Mouse (Mus musculus): ENCODE data around the gene Hoxa5. TPM values are rescaled to one million over a fixed set of nuclear protein-coding genes. Genes with fewer than 3 reads are reported as not detected.

Gene Hoxa5
- polyA plus RNA-seq (2015; fragmentation: Illumina TruSeq; extraction: RNeasy Lipid Tissue Mini Kit (QIAGEN cat#74804); ENCODE audit: low read depth, low replicate concordance), result not detected

DNA sequence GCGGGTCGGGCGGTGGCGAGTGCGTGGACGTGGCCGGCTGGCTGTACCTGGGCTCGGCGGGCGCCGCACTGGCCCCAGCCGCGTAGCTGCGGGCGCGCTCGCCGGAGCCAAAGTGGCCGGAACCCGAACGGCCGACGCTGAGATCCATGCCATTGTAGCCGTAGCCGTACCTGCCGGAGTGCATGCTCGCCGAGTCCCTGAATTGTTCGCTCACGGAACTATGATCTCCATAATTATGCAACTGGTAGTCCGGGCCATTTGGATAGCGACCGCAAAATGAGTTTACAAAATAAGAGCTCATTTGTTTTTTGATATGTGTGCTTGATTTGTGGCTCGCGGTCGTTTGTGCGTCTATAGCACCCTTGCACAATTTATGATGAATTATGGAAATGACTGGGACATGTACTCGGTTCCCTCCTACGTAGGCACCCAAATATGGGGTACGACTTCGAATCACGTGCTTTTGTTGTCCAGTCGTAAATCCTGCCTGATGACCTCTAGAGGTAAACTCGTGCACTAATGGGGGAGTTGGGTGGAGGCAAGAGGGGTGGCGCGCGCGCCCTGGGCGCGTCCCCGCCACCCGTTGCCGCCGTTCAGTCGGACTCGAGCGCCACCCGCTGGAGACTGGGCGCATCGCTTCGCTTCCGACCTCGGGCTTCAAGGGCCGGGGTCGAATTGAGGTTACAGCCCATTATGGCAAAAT, at the start of gene Hoxa5:
Gene Hoxa5 (minus strand): TSS at position 538 of the 703 bp plus-strand sequence.

DNA sequence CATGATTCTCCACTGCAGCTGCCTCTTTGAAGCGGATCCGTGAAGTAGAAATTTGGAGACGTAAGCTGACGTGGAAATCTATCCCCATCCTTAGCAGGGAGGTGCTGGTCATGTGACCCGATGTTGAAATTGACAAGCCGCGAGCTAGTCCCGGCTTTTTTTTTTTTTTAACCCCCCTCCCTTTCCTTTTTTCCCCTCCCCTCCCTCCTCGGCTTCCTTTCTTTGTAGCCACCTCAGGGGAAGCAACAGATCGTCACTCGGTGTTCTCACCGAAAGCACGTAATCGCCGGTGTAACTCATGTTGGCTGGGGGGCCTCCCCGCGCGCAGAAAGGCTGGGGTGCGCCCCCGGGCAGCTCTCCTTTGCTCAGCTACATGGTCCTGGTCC, 41.4 kb upstream of the Hoxa5 start, which contains the start of gene Hoxa11:
Gene Hoxa11 (minus strand): TSS at position 54 of the 386 bp plus-strand sequence.

DNA sequence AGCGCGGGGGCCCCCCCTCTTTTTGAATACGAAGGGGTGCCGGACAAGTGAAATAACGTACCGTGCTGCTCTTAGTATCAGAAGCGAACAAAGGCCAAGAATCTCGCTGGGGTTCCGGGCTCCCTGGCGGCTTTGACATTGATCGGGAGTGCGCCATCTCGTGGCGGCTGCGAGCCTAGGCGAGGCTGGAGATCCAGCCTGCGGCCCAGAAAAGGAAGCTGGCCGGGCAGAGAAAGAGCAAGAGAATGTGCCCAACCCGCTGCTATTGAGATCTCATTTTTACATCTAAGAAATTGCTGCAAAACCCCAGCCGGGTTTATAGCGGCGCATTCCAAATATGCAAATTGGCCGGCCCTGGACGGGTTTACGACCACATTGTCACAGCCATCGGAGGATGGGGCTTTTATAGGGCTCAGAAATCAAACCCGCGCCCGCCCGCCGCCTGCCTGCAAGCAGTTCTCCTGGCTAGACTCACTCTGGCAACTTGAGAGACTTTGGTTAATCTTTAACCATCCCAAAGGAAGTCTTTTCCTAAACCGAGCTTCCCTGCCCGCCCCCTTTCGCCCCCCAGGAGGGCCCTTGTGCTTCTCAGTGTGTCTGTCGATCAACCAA, 36.1 kb upstream of the Hoxa5 start, which contains the start of gene Hoxa10:
Gene Hoxa10 (minus strand): TSS at position 466 of the 612 bp plus-strand sequence.

DNA sequence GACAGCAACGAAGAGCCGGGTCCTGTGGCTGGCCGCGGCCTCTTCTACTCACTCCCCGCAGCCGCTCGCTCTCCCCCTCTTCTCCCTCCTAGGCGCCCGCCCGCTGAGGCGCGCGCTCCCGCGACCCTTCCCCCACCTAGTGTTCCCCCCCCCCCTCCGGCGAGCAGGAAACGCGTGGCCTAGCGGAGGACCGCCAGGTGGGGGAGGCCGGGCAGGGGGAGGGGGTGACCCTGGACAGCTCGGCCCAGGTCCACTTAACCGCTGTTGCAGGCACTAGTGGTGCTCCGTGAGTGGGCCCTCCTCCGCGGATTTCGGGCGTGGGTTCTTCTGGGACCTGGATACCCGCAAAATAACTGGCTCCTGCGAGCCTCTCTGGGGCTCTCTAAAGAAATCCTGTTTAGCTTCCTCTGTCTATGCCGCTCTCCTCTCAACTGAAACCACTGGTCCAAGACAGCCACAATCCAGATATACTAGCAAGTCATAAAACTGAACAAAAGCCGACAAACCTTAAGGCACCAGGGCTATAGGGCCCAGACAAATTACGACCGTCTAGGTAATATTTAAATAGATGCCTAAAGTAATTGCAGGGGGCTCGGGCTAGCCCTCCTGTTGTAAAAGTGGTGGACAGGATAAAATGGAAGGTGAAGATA, 26.3 kb upstream of the Hoxa5 start, which contains the start of gene Hoxa9:
Gene Hoxa9 (minus strand): TSS at position 574 of the 650 bp plus-strand sequence.

DNA sequence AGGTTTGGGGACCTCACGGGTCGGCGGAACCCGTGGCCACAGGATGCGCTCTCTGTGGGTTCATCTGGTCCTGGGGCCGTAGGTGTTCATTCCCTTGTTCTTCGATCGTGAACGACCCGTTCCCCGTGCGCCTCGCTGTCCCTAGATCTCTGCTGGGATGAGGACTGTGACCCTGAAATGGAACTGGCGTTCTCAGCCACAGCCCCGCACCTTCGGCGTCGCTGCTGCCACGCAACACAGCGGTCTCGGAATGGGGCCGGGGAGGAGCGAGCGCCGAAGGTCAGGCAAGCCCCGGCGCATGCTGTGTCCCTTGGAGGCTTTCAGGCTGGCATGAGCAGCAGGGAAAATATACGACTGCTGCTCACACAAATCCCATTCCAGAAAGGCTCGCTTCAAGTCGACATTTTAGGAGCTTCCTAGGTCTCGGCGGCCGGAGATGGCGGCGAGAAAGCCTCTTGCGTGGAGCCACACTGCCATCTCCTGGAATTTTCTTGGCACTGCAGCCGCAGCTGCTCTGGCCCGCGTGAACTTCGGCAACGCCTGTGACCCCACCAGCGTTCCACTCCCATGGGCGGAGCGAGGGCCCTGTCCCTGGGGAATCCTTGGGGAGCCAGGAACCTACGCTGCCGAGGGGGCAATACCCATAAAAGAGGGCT, 17.1 kb upstream of the Hoxa5 start, which contains the start of gene Hoxa7:
Gene Hoxa7 (minus strand): TSS at position 518 of the 656 bp plus-strand sequence.

DNA sequence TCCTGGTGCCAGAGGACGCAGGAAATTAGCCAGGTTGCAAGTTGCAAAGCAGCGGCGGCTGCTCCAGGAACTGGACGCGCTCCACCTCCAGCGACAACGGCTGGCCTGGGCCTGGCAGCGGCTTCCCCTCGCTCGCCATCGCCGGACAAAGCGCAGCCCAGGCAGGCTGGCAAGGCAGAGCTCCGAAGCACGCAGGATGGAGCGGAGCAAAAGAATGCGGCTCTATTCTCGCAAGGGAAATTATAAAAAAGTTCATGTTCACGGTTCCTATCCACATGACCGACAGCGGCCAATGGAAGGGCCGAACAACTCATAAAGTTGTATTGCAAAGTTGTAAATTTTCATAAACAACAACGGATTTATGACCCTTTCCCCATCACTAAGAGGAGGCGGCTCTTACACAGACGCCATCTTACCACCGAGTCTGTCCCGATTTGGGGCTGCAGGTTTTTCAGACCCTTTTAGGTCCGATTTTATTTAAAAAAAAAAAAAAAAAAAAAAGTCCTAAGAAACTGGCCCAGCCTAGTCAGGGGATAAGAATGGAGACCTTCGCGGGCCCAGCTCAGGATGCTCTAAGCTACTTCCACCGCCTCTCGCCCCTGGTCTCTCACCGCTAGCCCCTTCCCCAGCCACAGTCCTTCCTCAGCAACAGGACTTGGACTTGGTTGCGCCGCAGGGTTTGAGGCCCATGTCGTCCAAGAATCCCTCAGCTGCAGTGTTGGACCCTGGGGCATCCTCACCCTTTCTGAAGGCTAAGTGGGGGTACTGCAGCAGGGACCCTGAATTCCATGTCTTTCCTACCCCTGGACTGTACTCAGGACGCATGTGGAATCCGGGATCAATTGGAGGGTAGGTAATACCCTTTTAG, 9.0 kb upstream of the Hoxa5 start, which contains the start of the genes Hoxa3 and Gm28308:
Gene Hoxa3 (minus strand): TSS at position 218 of the 868 bp plus-strand sequence.
Gene Gm28308 (minus strand): TSS at position 221 of the 868 bp plus-strand sequence.

DNA sequence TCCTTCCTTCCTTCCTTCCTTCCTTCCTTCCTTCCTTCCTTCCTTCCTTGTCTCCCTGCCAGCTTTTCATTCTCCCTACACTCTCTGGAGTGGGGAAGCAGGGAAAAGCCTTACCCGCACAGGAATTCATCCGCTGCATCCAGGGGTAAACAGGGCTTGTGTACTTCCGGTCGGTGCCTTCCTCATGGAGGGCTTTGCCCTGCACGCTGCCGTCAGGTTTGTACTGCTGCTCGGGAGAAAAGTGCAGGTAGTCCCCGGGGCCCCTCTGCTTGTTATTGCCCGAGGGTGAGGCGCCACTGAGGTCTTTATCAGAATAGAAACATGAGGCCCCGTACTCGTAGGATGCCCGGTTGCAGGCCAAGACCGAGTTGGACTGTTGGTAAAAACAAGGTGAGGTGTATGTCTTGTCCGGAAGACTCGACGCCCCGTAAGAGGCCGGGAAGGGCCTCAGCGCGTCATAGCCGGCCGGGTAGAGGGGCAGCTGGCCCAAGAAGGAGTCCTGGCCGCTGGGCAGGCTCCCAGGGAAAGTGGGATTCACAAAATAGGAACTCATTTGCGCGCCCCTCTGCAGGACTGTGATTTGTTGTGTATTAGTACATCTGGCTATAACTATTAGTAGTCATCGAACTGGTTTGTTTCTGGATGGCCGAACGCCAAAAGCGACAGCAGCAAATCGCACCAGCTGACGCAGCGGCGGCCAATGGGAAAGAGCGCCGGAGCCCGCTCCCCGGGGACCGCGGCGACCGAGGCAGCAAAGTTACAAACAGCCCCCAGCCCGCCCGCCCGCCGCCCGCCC, 3.9 kb upstream of the Hoxa5 start, which contains the start of gene Hoxa6:
Gene Hoxa6 (minus strand): TSS at position 651 of the 796 bp plus-strand sequence.

DNA sequence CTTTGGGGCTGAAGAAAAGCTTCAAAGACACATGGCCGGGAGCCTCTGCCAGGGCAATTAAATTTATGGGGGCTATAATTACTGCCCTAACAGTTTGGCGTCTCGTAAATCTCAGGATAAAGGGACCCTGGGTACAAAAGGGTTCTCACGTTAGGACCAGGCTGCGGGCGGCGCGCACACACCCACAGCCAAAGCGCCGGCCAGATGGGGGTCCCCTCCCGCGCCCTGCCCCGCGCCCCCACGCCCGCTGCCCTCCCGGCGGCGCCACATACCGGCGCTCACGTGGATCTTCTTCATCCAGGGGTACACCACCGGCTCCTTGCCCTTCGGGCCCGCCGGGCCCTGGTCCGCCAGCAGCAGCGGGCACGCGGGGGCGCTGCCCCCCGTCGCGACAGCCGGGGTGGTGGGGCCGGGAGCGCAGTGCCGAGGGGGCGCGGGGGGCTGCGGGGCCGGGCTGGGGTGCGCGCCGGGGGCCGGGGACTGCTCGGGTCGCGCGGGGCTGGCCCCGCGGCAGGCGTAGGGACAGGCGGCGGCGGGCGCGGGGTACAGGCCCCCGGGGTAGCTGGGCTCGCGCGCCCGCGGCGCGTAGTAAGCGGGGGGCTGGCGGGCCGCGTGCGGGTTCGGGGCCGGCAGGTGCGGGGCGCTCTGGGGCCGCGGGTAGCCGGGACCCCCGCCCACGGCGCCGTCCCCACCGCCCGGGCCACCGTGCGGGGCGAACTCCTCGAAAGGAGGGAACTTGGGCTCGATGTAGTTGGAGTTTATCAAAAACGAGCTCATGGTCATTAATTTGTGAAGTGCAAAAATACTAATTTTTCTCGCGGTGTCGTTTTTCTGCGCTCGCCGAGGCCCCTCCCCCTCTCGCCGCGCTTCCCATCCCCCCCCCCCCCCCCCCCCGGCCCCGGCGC, 13.2 kb downstream of the Hoxa5 start, which contains the start of gene Hoxa4:
Gene Hoxa4 (minus strand): TSS at position 848 of the 905 bp plus-strand sequence.

DNA sequence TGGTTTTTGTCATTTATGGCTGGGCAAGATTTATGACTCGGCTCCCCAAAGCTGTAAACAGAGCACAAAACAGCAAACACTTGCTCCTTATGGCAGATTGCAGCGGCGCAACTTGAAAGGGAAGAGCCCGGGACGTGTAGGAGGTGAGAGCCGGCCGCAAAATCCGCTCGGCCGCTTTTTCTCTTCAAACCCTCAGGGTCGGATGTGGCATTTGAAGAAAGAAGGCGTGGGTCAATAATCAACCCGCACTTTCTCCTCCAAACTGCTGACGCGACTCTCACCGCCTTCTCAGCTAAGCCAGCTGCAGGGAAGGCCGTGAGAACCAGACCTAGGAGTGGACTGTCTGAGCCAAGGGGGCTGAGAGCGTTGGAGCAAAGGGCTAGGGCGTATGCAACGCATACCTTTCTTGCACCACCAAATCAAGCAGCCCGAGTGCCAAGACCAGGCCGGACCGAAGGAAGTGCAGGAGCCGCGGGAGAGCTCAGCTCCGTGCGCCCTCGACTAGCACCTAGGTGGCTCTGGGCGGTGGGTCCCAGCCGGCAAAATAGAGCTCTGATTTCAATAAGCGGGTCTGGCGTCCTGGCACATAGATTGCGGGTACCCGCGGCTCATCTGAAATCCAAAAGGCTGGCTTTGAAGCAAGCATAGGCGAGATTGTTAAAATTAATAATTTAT, 27.2 kb downstream of the Hoxa5 start, which contains the start of gene 5730596B20Rik:
Gene 5730596B20Rik (plus strand): TSS at position 438 of the 675 bp plus-strand sequence.

DNA sequence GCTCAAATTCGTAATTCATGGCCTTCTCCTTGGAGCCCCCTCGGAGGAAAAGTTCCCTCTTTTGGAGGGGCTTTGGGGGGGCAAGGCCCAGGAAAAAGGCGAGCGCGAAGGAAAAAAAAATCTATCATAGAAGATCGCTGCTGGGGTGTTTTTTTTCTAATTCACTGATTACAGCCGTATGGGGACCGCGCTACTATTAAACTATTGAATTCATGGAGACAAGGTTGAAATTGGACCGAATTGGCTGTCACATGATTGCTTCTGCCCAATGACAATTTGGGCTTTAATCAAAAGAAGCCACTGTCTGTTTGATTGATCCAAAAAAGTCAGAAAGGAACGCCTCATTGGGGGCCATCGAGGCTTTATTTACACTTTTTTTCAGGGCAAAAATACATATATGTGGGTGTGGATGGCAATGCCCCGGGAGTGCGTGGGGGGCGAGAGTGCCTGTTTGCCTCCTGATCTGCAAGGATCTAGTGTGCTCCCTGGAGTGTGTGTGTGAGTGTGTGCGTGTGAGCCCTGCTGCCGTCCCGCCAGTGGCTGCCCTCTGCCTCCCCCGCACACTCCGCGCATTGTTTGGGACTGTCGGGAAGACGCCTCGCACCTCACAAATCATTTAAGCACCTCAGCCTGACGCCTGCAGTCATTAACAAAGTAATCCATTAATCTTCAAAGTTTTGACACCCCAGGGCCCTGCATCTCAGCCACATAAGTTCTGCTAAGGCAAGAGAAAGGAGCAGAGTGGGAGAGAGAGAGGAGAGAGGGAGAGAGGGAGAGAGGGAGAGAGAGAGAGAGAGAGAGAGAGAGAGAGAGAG, 39.6 kb downstream of the Hoxa5 start, which contains the start of gene Hoxa2:
Gene Hoxa2 (minus strand): TSS at position 206 of the 815 bp plus-strand sequence.

DNA sequence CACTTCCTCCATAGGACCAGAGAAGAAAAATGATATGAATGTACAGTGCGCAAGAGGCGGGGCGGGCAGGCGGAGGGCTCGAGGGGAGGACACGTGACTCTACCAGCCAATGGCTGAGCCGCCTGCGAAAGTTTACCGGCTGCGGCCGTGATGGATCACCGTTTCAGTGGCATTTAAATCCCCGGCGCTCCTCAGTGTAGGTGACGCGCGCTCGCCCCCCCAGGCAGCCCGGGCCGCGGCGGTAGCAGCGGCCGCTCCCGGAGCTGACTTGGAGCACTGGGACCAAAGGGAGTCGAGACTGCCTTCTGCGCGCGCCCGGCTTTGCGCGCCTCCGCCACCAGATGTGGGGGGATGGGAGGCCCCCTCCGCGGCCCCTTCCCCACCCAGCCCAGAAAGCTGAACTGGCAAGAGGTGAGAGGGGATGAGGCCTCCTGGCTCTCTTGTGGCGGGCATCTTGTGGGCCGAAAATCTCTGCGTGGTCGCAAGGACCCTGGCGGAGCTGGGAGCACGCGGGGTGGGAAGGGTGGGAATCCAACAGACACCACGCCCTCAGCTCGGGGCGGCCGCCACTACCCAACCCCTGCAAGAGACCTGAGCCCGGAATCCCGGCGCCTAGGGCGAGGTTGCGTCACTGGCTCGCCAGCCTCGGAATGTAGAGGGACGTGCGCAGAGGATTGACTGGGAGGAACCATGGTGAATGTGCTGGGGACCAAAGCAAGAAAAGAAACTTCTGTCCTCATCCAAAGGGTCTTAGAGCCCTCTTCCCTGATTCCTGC, 45.9 kb downstream of the Hoxa5 start, which contains the start of gene Hoxa1:
Gene Hoxa1 (minus strand): TSS at position 42 of the 776 bp plus-strand sequence.

Other genes starting within 250 kb of the Hoxa5 start
- gene Skap2, start 192.0 kb downstream of the Hoxa5 start, polyA plus RNA-seq (2015; fragmentation: Illumina TruSeq; extraction: RNeasy Lipid Tissue Mini Kit (QIAGEN cat#74804); ENCODE audit: low read depth, low replicate concordance), result 14.4 TPM
- gene Hoxa1, start 46.3 kb downstream of the Hoxa5 start, polyA plus RNA-seq (2015; fragmentation: Illumina TruSeq; extraction: RNeasy Lipid Tissue Mini Kit (QIAGEN cat#74804); ENCODE audit: low read depth, low replicate concordance), result not detected
- not detected for gene Hoxa2, start 39.8 kb downstream of the Hoxa5 start, polyA plus RNA-seq (2015; fragmentation: Illumina TruSeq; extraction: RNeasy Lipid Tissue Mini Kit (QIAGEN cat#74804); ENCODE audit: low read depth, low replicate concordance)
- gene 5730596B20Rik, start 27.1 kb downstream of the Hoxa5 start, polyA plus RNA-seq (2015; fragmentation: Illumina TruSeq; extraction: RNeasy Lipid Tissue Mini Kit (QIAGEN cat#74804); ENCODE audit: low read depth, low replicate concordance), result not detected
- gene Hoxa4, start 12.8 kb downstream of the Hoxa5 start, polyA plus RNA-seq (2015; fragmentation: Illumina TruSeq; extraction: RNeasy Lipid Tissue Mini Kit (QIAGEN cat#74804); ENCODE audit: low read depth, low replicate concordance), result not detected
- not detected for gene Hoxa6, start 4.1 kb upstream of the Hoxa5 start, polyA plus RNA-seq (2015; fragmentation: Illumina TruSeq; extraction: RNeasy Lipid Tissue Mini Kit (QIAGEN cat#74804); ENCODE audit: low read depth, low replicate concordance)
- not detected for gene Hoxa3, start 8.7 kb upstream of the Hoxa5 start, polyA plus RNA-seq (2015; fragmentation: Illumina TruSeq; extraction: RNeasy Lipid Tissue Mini Kit (QIAGEN cat#74804); ENCODE audit: low read depth, low replicate concordance)
- not detected for gene Gm28308, start 8.8 kb upstream of the Hoxa5 start, polyA plus RNA-seq (2015; fragmentation: Illumina TruSeq; extraction: RNeasy Lipid Tissue Mini Kit (QIAGEN cat#74804); ENCODE audit: low read depth, low replicate concordance)
- gene Hoxa7, start 17.3 kb upstream of the Hoxa5 start, polyA plus RNA-seq (2015; fragmentation: Illumina TruSeq; extraction: RNeasy Lipid Tissue Mini Kit (QIAGEN cat#74804); ENCODE audit: low read depth, low replicate concordance), result not detected
- not detected for gene Hoxa9, start 26.5 kb upstream of the Hoxa5 start, polyA plus RNA-seq (2015; fragmentation: Illumina TruSeq; extraction: RNeasy Lipid Tissue Mini Kit (QIAGEN cat#74804); ENCODE audit: low read depth, low replicate concordance)
- not detected for gene Hoxa10, start 36.3 kb upstream of the Hoxa5 start, polyA plus RNA-seq (2015; fragmentation: Illumina TruSeq; extraction: RNeasy Lipid Tissue Mini Kit (QIAGEN cat#74804); ENCODE audit: low read depth, low replicate concordance)
- not detected for gene Hoxa11, start 41.2 kb upstream of the Hoxa5 start, polyA plus RNA-seq (2015; fragmentation: Illumina TruSeq; extraction: RNeasy Lipid Tissue Mini Kit (QIAGEN cat#74804); ENCODE audit: low read depth, low replicate concordance)
- gene Hoxa13, start 56.3 kb upstream of the Hoxa5 start, polyA plus RNA-seq (2015; fragmentation: Illumina TruSeq; extraction: RNeasy Lipid Tissue Mini Kit (QIAGEN cat#74804); ENCODE audit: low read depth, low replicate concordance), result not detected
- not detected for gene Evx1, start 108.9 kb upstream of the Hoxa5 start, polyA plus RNA-seq (2015; fragmentation: Illumina TruSeq; extraction: RNeasy Lipid Tissue Mini Kit (QIAGEN cat#74804); ENCODE audit: low read depth, low replicate concordance)